Mouse (Mus musculus) heart, embryonic 12.5 days (tissue): ENCODE measurements at regions not wholly inside any gene's neighbourhood (a gene's known extent, or its start where the extent isn't known, plus 50 kb on each side); places are given as distances from the start of the nearest gene placed in this dataset.

Experiments used
- ATAC-seq: fragments of 200-750 bp; cut with Nextera tagmentation; 2 replicates; pipeline ENCODE4 v1.8.0; 2017; ENCODE audit warnings: moderate TSS enrichment, moderate library complexity; ENCODE audit not compliant: insufficient number of reproducible peaks, low FRiP score
- H3K27ac ChIP-seq: fragments of 300-500 bp; sonication (generic); 2 replicates; pipeline ENCODE4 v1.5.1; 2016; ENCODE audit warnings: mild to moderate bottlenecking, moderate library complexity; ENCODE audit not compliant: poor library complexity, severe bottlenecking
- H3K27me3 ChIP-seq: fragments of 300-500 bp; sonication (generic); replicated peaks from 2 replicates; pipeline ENCODE4 v1.6.1; 2016; ENCODE audit warnings: mild to moderate bottlenecking, moderate library complexity
- H3K36me3 ChIP-seq: fragments of 300-500 bp; sonication (generic); 2 replicates; pipeline ENCODE4 v1.6.1; 2016; ENCODE audit warnings: mild to moderate bottlenecking, moderate library complexity
- H3K4me1 ChIP-seq: fragments of 300-500 bp; sonication (generic); replicated peaks from 2 replicates; pipeline ENCODE4 v1.6.1; 2016; ENCODE audit warnings: mild to moderate bottlenecking
- H3K4me2 ChIP-seq: fragments of 300-500 bp; sonication (generic); 2 replicates; pipeline ENCODE4 v1.6.1; 2016; ENCODE audit warnings: mild to moderate bottlenecking, moderate library complexity
- H3K4me3 ChIP-seq: fragments of 300-500 bp; sonication (generic); 2 replicates; pipeline ENCODE4 v1.5.1; 2016; ENCODE audit warnings: mild to moderate bottlenecking
- H3K9ac ChIP-seq: fragments of 300-500 bp; sonication (generic); 2 replicates; pipeline ENCODE4 v1.6.1; 2016; ENCODE audit warnings: mild to moderate bottlenecking, moderate library complexity
- H3K9me3 ChIP-seq: fragments of 300-500 bp; sonication (generic); replicated peaks from 2 replicates; pipeline ENCODE4 v1.6.1; 2016; ENCODE audit warnings: mild to moderate bottlenecking, moderate library complexity
- WGBS: fragments of 180-500 bp; shearing (Covaris S2); methylation state at CpG from one replicate; pipeline ENCODE4 v1.1.7; 2016; 5-methylcytosine and 5-hydroxymethylcytosine counted together

- 0 out of 2 replicates have a peak, but pooled peaks cover 3% of the 10 kb centered on the region for H3K9me3 ChIP-seq
- peaks cover 15% of the 10 kb centered on the region for H3K4me1 ChIP-seq
- H3K4me2 ChIP-seq = no peak overlapping the region
- H3K27me3 ChIP-seq = 0 out of 2 replicates have a peak, but pooled peaks cover 6% of the 10 kb centered on the region
- no peak for ATAC-seq
- H3K9ac ChIP-seq = no peak overlapping the region
- no peak overlapping the region for H3K4me3 ChIP-seq
- H3K36me3 ChIP-seq = no peaks in the 10 kb centered on the region
- H3K27ac ChIP-seq = no peak overlapping the region
These were observed 91.1 kb upstream of the Rbm19 start for GRCm38 (mm10) chr5:120025212-120025611.

GRCm38 (mm10) chr5:120030904-120031303 lies 85.4 kb upstream of the Rbm19 start:
- H3K4me1 ChIP-seq = no peaks in the 10 kb centered on the region
- no peak overlapping the region for H3K9ac ChIP-seq
- H3K36me3 ChIP-seq = no peaks in the 10 kb centered on the region
- no peaks in the 10 kb centered on the region for H3K9me3 ChIP-seq
- H3K4me2 ChIP-seq = no peak overlapping the region
- ATAC-seq = no peak
- H3K27me3 ChIP-seq = peaks cover 8% of the 10 kb centered on the region
- WGBS = 64% methylated on average over 15 of the region's 15 CpGs
- H3K4me3 ChIP-seq = no peak overlapping the region
- H3K27ac ChIP-seq = no peak overlapping the region

- Histone ChIP-seq H3K9me3 (no peaks in the 10 kb centered on the region), H3K36me3 (no peaks in the 10 kb centered on the region), H3K4me1 (no peaks in the 10 kb centered on the region), H3K4me3 (no peak overlapping the region), H3K9ac (no peak overlapping the region), H3K27me3 (peaks cover 7% of the 10 kb centered on the region), H3K4me2 (no peak overlapping the region), H3K27ac (no peak overlapping the region)
- ATAC-seq = no peak
- WGBS = 63% methylated on average over 4 of the region's 4 CpGs
These were observed 84.7 kb upstream of the Rbm19 start for GRCm38 (mm10) chr5:120031614-120032013.

- Histone ChIP-seq H3K27ac (no peak overlapping the region), H3K27me3 (peaks cover 7% of the 10 kb centered on the region), H3K36me3 (no peaks in the 10 kb centered on the region), H3K4me2 (no peak overlapping the region), H3K9me3 (no peaks in the 10 kb centered on the region), H3K4me1 (no peaks in the 10 kb centered on the region), H3K4me3 (no peak overlapping the region), H3K9ac (no peak overlapping the region)
- WGBS = 16% methylated on average over 13 of the region's 13 CpGs
- no peak for ATAC-seq
These were observed 81.7 kb upstream of the Rbm19 start for GRCm38 (mm10) chr5:120034499-120035077.

GRCm38 (mm10) chr5:120035251-120035650 lies 81.0 kb upstream of the Rbm19 start:
- H3K4me1 ChIP-seq = no peaks in the 10 kb centered on the region
- H3K9ac ChIP-seq = no peak overlapping the region
- no peaks in the 10 kb centered on the region for H3K9me3 ChIP-seq
- no peaks in the 10 kb centered on the region for H3K36me3 ChIP-seq
- H3K27me3 ChIP-seq = peaks cover 7% of the 10 kb centered on the region
- no peak overlapping the region for H3K4me3 ChIP-seq
- WGBS = 75% methylated on average over 3 of the region's 3 CpGs
- no peak overlapping the region for H3K27ac ChIP-seq
- no peak for ATAC-seq
- H3K4me2 ChIP-seq = no peak overlapping the region

- no peak overlapping the region for H3K4me3 ChIP-seq
- no peak overlapping the region for H3K4me2 ChIP-seq
- no peak overlapping the region for H3K9ac ChIP-seq
- no peaks in the 10 kb centered on the region for H3K9me3 ChIP-seq
- H3K27me3 ChIP-seq = peaks cover 7% of the 10 kb centered on the region
- WGBS = 72% methylated on average over 3 of the region's 3 CpGs
- no peaks in the 10 kb centered on the region for H3K36me3 ChIP-seq
- no peaks in the 10 kb centered on the region for H3K4me1 ChIP-seq
- no peak overlapping the region for H3K27ac ChIP-seq
- no peak for ATAC-seq
These were observed 78.5 kb upstream of the Rbm19 start for GRCm38 (mm10) chr5:120037806-120038205.

GRCm38 (mm10) chr5:120043786-120044185 lies 72.5 kb upstream of the Rbm19 start:
- H3K4me3 ChIP-seq = no peak overlapping the region
- H3K4me2 ChIP-seq = no peak overlapping the region
- H3K36me3 ChIP-seq = no peaks in the 10 kb centered on the region
- ATAC-seq = no peak
- no peaks in the 10 kb centered on the region for H3K4me1 ChIP-seq
- no peak overlapping the region for H3K27ac ChIP-seq
- H3K9ac ChIP-seq = no peak overlapping the region
- no peaks in the 10 kb centered on the region for H3K9me3 ChIP-seq
- WGBS = 82% methylated on average over 4 of the region's 4 CpGs
- H3K27me3 ChIP-seq = no peaks in the 10 kb centered on the region

- Histone ChIP-seq H3K9me3 (no peaks in the 10 kb centered on the region), H3K4me2 (no peak overlapping the region), H3K36me3 (no peaks in the 10 kb centered on the region), H3K4me3 (no peak overlapping the region), H3K27me3 (no peaks in the 10 kb centered on the region), H3K4me1 (no peaks in the 10 kb centered on the region), H3K9ac (no peak overlapping the region), H3K27ac (no peak overlapping the region)
- no peak for ATAC-seq
- 74% methylated on average over 7 of the region's 7 CpGs for WGBS
These were observed 67.0 kb upstream of the Rbm19 start for GRCm38 (mm10) chr5:120049063-120049781.

GRCm38 (mm10) chr5:120050728-120051436 lies 65.4 kb upstream of the Rbm19 start:
- H3K27me3 ChIP-seq = no peaks in the 10 kb centered on the region
- no peak overlapping the region for H3K4me3 ChIP-seq
- no peak for ATAC-seq
- H3K9me3 ChIP-seq = no peaks in the 10 kb centered on the region
- no peaks in the 10 kb centered on the region for H3K36me3 ChIP-seq
- H3K4me1 ChIP-seq = no peaks in the 10 kb centered on the region
- no peak overlapping the region for H3K27ac ChIP-seq
- no peak overlapping the region for H3K9ac ChIP-seq
- no peak overlapping the region for H3K4me2 ChIP-seq
- WGBS = 82% methylated on average over 8 of the region's 8 CpGs

- no peaks in the 10 kb centered on the region for H3K36me3 ChIP-seq
- ATAC-seq = no peak
- no peak overlapping the region for H3K27ac ChIP-seq
- no peak overlapping the region for H3K4me3 ChIP-seq
- no peaks in the 10 kb centered on the region for H3K27me3 ChIP-seq
- H3K9me3 ChIP-seq = no peaks in the 10 kb centered on the region
- 68% methylated on average over 5 of the region's 5 CpGs for WGBS
- no peaks in the 10 kb centered on the region for H3K4me1 ChIP-seq
- no peak overlapping the region for H3K4me2 ChIP-seq
- H3K9ac ChIP-seq = no peak overlapping the region
These were observed 61.6 kb upstream of the Rbm19 start for GRCm38 (mm10) chr5:120054498-120055167.
